Mouse (Mus musculus) c-Kit-positive CD71-positive TER-119-negative erythroid progenitor cells, embryonic 14.5 days (primary cell): ENCODE results near the gene Gca.
"Not testable (repeated sequence)": the region's sequence is repeated elsewhere in the genome, so short reads cannot be mapped to it uniquely, and the experiment has no call there.

Experiments used
- DNase-seq: peaks from one replicate; pipeline ENCODE4 v3.0.0-alpha.2; 2013; ENCODE audit warnings: low read depth

Gca gene

GRCm38 (mm10) chr2:62670301-62670700, 6.2 kb downstream of the Gca start:
- no peak for DNase-seq

- no peak for DNase-seq
These were observed 6.7 kb downstream of the Gca start for GRCm38 (mm10) chr2:62670767-62671166.

- DNase-seq = no peak
These were observed 8.7 kb downstream of the Gca start for GRCm38 (mm10) chr2:62672788-62673187.

- no peak for DNase-seq
These were observed 17.6 kb downstream of the Gca start for GRCm38 (mm10) chr2:62681667-62682066.

GRCm38 (mm10) chr2:62684989-62685595, 21.0 kb downstream of the Gca start:
- no peak for DNase-seq

- no peak for DNase-seq
These were observed 21.8 kb downstream of the Gca start for GRCm38 (mm10) chr2:62685934-62686333.

GRCm38 (mm10) chr2:62706313-62706712, 42.2 kb downstream of the Gca start:
- DNase-seq = no peak

GRCm38 (mm10) chr2:62709633-62710032, 45.5 kb downstream of the Gca start:
- no peak for DNase-seq

- not testable (repeated sequence) for DNase-seq
These were observed 50.3 kb downstream of the Gca start for GRCm38 (mm10) chr2:62714362-62714761.

GRCm38 (mm10) chr2:62715260-62715659, 51.2 kb downstream of the Gca start:
- no peak for DNase-seq

GRCm38 (mm10) chr2:62717270-62717669, 53.2 kb downstream of the Gca start:
- DNase-seq = no peak

- DNase-seq = no peak
These were observed 54.3 kb downstream of the Gca start for GRCm38 (mm10) chr2:62718411-62718810.

- no peak for DNase-seq
These were observed 61.9 kb downstream of the Gca start for GRCm38 (mm10) chr2:62725946-62726345.

- DNase-seq = no peak
These were observed 63.6 kb downstream of the Gca start for GRCm38 (mm10) chr2:62727732-62728131.

- no peak for DNase-seq
These were observed 66.6 kb downstream of the Gca start for GRCm38 (mm10) chr2:62730671-62731070.

- DNase-seq = no peak
These were observed 79.0 kb downstream of the Gca start for GRCm38 (mm10) chr2:62743098-62743497.
